Mouse (Mus musculus) forebrain, embryonic 11.5 days (tissue): ENCODE measurements around the gene Gm45062. TPM values are rescaled to one million over a fixed set of nuclear protein-coding genes. Genes with fewer than 3 reads are reported as not detected.

Source experiments
- ATAC-seq: fragments of 200-750 bp; cut with Nextera tagmentation; replicated peaks from 2 replicates; pipeline ENCODE4 v1.8.0; 2017; ENCODE audit warnings: moderate TSS enrichment; ENCODE audit not compliant: low FRiP score
- DNase-seq: peaks from one replicate; pipeline ENCODE4 v3.0.0-alpha.2; 2017; ENCODE audit warnings: low spot score
- H3K27ac ChIP-seq: fragments of 300-500 bp; sonication (generic); 2 replicates; pipeline ENCODE4 v1.5.1; 2014; ENCODE audit warnings: low read depth, low read length
- H3K27me3 ChIP-seq: fragments of 300-500 bp; sonication (generic); 2 replicates; pipeline ENCODE4 v1.6.1; 2014; ENCODE audit warnings: mild to moderate bottlenecking, low read length, mixed read lengths; ENCODE audit not compliant: control insufficient read depth, insufficient read depth
- H3K36me3 ChIP-seq: fragments of 300-500 bp; sonication (generic); 2 replicates; pipeline ENCODE4 v1.6.1; 2014; ENCODE audit warnings: mild to moderate bottlenecking, low read length, moderate library complexity, mixed read lengths; ENCODE audit not compliant: control insufficient read depth, insufficient read depth
- H3K4me1 ChIP-seq: fragments of 300-500 bp; sonication (generic); replicated peaks from 2 replicates; pipeline ENCODE4 v1.6.1; 2014; ENCODE audit warnings: low read length, mixed read lengths; ENCODE audit not compliant: control insufficient read depth, insufficient read depth
- H3K4me2 ChIP-seq: fragments of 300-500 bp; sonication (generic); 2 replicates; pipeline ENCODE4 v1.6.1; 2014; ENCODE audit warnings: low read depth, mild to moderate bottlenecking, low read length, moderate library complexity, mixed read lengths; ENCODE audit not compliant: severe bottlenecking
- H3K4me3 ChIP-seq: fragments of 300-500 bp; sonication (generic); 2 replicates; pipeline ENCODE4 v1.5.1; 2014; ENCODE audit warnings: low read depth, low read length
- H3K9ac ChIP-seq: fragments of 300-500 bp; sonication (generic); 2 replicates; pipeline ENCODE4 v1.6.1; 2014; ENCODE audit warnings: low read length
- H3K9me3 ChIP-seq: fragments of 300-500 bp; sonication (generic); 2 replicates; pipeline ENCODE4 v1.6.1; 2016; ENCODE audit warnings: low read length, mixed read lengths; ENCODE audit not compliant: control insufficient read depth
- WGBS: fragments of 180-500 bp; shearing (Covaris S2); extraction: QIAGEN DNeasy Blood & Tissue Kit; methylation state at CpG from one replicate; pipeline ENCODE4 v1.1.7; 2014; 5-methylcytosine and 5-hydroxymethylcytosine counted together
- polyA plus RNA-seq: library from polyadenylated mRNA; unstranded; fragments of >200 nt; fragmentation: Nextera tagmentation; extraction: Ambion mirVana; gene quantifications from 2 replicates; pipeline ENCODE4 v1.2.1, GENCODE M21; 2014

Gene Gm45062
- polyA plus RNA-seq, 1 experiment from 2014 or later: 19.1 TPM

DNA sequence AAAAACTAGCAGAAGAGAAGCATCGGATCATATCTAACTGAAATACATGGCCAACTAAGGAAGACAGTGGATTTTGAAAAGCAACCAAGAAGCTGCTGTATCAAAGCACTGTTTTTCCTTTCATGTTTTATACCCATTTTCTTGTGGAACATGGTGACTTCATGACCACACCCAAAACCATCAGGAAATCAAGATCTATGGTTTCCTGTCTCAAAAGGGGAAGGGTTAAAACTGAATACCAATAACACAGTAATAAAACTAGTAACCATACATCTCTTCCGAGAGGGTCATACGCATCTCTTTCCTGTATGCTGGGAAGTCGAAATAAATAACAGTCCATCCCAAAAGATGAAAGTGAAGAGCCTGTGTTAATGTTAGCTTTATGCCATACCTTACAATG lies 373.5 kb downstream of the Gm45062 start:
- Histone ChIP-seq H3K4me3 (no peak overlapping the region), H3K36me3 (no peaks in the 10 kb centered on the region), H3K4me2 (no peak overlapping the region), H3K27ac (no peak overlapping the region), H3K4me1 (no peaks in the 10 kb centered on the region), H3K27me3 (no peaks in the 10 kb centered on the region), H3K9me3 (no peaks in the 10 kb centered on the region), H3K9ac (no peak overlapping the region)
- WGBS: 94% methylated on average over 4 of the region's 4 CpGs
- no peak for ATAC-seq
- no peak for DNase-seq

DNA sequence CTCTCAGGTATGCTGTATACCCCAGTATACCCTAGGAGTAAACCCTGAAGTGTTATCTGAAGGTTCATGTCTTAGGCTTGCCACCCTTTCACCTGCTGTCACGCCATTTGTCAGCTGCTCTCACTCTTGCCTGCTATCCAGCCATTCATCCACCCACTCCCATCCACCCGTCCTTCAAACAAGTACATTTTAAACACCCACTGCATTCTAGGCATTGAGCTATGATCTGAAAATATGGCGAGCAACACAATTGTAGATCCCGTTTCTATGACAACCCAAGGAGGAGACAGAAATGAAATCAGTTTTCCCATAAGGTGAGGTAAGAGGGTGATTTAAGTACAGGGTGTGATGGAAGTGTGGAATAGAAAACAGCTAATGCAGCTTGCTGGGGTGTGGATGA lies 378.9 kb downstream of the Gm45062 start:
- no peaks in the 10 kb centered on the region for H3K9me3 ChIP-seq
- no peaks in the 10 kb centered on the region for H3K36me3 ChIP-seq
- H3K4me2 ChIP-seq: no peak overlapping the region
- no peak overlapping the region for H3K9ac ChIP-seq
- no peak for ATAC-seq
- 85% methylated on average over 4 of the region's 4 CpGs for WGBS
- no peak overlapping the region for H3K4me3 ChIP-seq
- no peak for DNase-seq
- H3K27ac ChIP-seq: no peak overlapping the region
- H3K4me1 ChIP-seq: no peaks in the 10 kb centered on the region
- H3K27me3 ChIP-seq: no peaks in the 10 kb centered on the region

DNA sequence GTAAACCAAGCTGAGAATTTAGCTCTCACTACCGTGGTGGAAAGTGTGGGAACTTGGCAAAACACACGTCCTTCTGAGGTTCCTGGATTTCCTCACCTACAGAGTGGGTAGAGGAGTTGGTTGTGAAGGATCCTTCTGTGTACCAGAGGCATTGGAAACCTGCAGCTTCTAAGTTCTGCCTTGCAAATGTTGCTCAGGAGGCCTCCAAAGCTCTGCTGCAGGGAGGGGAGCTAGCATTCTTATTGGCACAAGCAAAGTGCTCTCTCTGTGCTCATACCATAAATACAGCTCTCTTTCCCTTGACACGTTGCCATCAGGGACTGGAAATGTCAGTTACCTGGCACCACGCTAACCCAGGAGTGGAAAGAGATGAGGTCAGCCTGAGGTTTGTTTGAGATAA lies 379.6 kb downstream of the Gm45062 start:
- Histone ChIP-seq H3K9me3 (no peaks in the 10 kb centered on the region), H3K4me2 (no peak overlapping the region), H3K27ac (no peak overlapping the region), H3K27me3 (no peaks in the 10 kb centered on the region), H3K4me3 (no peak overlapping the region), H3K9ac (no peak overlapping the region), H3K4me1 (no peaks in the 10 kb centered on the region), H3K36me3 (no peaks in the 10 kb centered on the region)
- WGBS: 84% methylated on average over 4 of the region's 4 CpGs
- ATAC-seq (no peak), DNase-seq (peak; percentile 15)

DNA sequence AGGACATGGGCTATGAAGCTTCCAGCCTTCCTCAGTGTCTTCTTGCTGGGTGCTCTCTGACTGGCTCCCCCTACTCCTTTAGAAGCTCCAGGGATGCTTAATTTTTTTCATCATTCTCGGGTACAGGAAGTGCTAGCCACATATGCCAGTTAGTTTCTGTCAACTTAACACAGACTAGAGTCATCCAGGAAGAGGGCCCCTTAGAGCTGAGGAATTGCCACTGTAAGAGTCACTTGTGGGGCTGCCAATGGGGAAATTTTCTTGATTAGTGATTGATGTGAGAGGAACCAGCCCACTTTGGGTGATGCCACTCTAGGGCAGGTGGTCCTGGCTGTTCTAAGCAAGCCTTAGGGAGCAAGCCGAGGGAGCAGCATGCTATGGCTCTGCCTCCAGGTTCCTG lies 380.3 kb downstream of the Gm45062 start:
- Histone ChIP-seq H3K4me1 (no peaks in the 10 kb centered on the region), H3K4me3 (no peak overlapping the region), H3K27ac (no peak overlapping the region), H3K9me3 (no peaks in the 10 kb centered on the region), H3K27me3 (no peaks in the 10 kb centered on the region), H3K36me3 (no peaks in the 10 kb centered on the region), H3K9ac (no peak overlapping the region), H3K4me2 (no peak overlapping the region)
- peak; percentile 31 for DNase-seq
- 82% methylated on average over 2 of the region's 2 CpGs for WGBS
- ATAC-seq: no peak

DNA sequence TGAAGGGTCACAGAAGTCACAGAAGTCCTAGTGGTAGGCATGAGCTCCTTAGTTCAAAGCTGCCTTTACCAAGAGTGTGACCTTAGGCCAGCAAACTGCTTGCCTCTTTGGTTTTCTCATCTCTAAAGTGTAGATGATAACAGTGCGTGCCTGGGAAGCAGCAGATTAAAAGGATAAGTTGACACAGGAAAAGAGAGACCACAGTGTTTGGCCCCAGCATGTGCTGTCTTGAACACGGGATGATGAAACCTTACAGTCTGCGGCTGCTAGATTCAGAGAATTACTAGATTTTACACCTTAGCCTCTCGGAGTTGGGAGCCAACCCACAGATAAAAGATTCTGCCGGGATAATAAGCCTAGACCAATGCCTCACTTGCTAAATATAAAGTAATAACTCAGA lies 381.6 kb downstream of the Gm45062 start:
- peak; percentile 27 for DNase-seq
- Histone ChIP-seq H3K4me3 (no peak overlapping the region), H3K4me1 (no peaks in the 10 kb centered on the region), H3K4me2 (no peak overlapping the region), H3K9me3 (no peaks in the 10 kb centered on the region), H3K36me3 (no peaks in the 10 kb centered on the region), H3K9ac (no peak overlapping the region), H3K27me3 (no peaks in the 10 kb centered on the region), H3K27ac (no peak overlapping the region)
- 88% methylated on average over 5 of the region's 5 CpGs for WGBS
- no peak for ATAC-seq

DNA sequence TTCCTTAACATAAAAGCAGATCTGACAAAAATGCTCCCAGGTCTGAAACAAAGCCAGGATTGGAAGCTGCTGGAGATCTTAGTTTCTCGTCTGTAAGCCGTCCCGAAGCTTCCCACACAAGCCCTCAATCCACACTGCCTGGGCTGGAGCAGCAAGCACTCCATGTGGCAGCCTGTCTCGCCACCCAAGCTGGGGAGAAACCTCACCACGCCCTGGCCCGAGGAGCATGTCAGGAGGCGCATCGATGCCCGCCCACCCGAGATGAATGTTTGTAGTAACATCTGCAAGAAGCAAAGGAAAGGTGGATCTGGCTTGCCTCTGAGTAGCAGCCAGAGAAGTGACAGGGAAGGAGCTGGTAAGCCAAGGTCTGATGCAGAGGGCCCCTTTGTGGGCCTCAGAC lies 385.5 kb downstream of the Gm45062 start:
- Histone ChIP-seq H3K9ac (no peak overlapping the region), H3K36me3 (no peaks in the 10 kb centered on the region), H3K4me3 (no peak overlapping the region), H3K27ac (no peak overlapping the region), H3K4me2 (no peak overlapping the region), H3K27me3 (no peaks in the 10 kb centered on the region), H3K4me1 (no peaks in the 10 kb centered on the region), H3K9me3 (no peaks in the 10 kb centered on the region)
- ATAC-seq: no peak
- 91% methylated on average over 10 of the region's 10 CpGs for WGBS
- peak; percentile 54 for DNase-seq

DNA sequence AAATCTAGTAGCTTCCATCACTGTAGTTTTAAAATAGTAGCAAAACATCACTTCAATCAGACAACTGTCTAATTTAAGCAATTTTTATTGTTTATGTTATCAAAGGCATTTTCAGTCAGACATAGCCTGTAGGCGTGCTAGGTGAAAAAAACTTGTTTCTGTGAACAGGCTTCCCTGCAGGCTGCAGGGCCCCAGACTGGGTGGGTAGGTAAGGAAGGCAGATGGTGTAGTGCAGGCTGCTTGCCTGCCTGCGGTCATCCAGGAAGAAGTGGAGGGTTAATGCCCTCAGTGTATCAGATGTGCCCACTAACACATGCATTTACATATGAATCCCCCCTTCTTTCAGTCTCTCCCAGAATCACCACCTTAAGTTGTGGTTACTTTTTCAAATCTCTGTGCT lies 386.5 kb downstream of the Gm45062 start:
- no peaks in the 10 kb centered on the region for H3K4me1 ChIP-seq
- H3K9me3 ChIP-seq: no peaks in the 10 kb centered on the region
- no peak overlapping the region for H3K4me2 ChIP-seq
- 41% methylated on average over 2 of the region's 2 CpGs for WGBS
- H3K27me3 ChIP-seq: no peaks in the 10 kb centered on the region
- ATAC-seq: no peak
- no peak overlapping the region for H3K27ac ChIP-seq
- DNase-seq: peak; percentile 16
- no peak overlapping the region for H3K4me3 ChIP-seq
- no peak overlapping the region for H3K9ac ChIP-seq
- H3K36me3 ChIP-seq: no peaks in the 10 kb centered on the region

Other genes with a start within 250 kb of the Gm45062 start
- 0.09 TPM in 1 of 2 replicates, not detected in the other for gene Col28a1, start 66.8 kb upstream of the Gm45062 start, polyA plus RNA-seq
- gene Mios, start 50.2 kb upstream of the Gm45062 start, polyA plus RNA-seq: 25.8 and 27.0 TPM in 2 replicates
- gene Rpa3, start 277 bp upstream of the Gm45062 start, polyA plus RNA-seq: 174 and 194 TPM in 2 replicates
- gene Umad1, start 162 bp upstream of the Gm45062 start, polyA plus RNA-seq: 16.9 and 18.9 TPM in 2 replicates